Mouse (Mus musculus) liver, adult 2 months (tissue): ENCODE measurements at regions not wholly inside any gene's neighbourhood (a gene's known extent, or its start where the extent isn't known, plus 50 kb on each side); places are given as distances from the start of the nearest gene placed in this dataset.

Experiments
- CTCF ChIP-seq: fragments of 200-500 bp; IDR thresholded peaks from 2 replicates; pipeline ENCODE4 v1.5.1; 2011; ENCODE audit warnings: low read depth, low read length, control low read depth
- POLR2A ChIP-seq: fragments of 200-500 bp; IDR thresholded peaks from 2 replicates; pipeline ENCODE4 v1.6.1; 2011; ENCODE audit warnings: low read length, control low read depth; ENCODE audit not compliant: insufficient read depth; ENCODE audit errors: extremely low read depth

DNA sequence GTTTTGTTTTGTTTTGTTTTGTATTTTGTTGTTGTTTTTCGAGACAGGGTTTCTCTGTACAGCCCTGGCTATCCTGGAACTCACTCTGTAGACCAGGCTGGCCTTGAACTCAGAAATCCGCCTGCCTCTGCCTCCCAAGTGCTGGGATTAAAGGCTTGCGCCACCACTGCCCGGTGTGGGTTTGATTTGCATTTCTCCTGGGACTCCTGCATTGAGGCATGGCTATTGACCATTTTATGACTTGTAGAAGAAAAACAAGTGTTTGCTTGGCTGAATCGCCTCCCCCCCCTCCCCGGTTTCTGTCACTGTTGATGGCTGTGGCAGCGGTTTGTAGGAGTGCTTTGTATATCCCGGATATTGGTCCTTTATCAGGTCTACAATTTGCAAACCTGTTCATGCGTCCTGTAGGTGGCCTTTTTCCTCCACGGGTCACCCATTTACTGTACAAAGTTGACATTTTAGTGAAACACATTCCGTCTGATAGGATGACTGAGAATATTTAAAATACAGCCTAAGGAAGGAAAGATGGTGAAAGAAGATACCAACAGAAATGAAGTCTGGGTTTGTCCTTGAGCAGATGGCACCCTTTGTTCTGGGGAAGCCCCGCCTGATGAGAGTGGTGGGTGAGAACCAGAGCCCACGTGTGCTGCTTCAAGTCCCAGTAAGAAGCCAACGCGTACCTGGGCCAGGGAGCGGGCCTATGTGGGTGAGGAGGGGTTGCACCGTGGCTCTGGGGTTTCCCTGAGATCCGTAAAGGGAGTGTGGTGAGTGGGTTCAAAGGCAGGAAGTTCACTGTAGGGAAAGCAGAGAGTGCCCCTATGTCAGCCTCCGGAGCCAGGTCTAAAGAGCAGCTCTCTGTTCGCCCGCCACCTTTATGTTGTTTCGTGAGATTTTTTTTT lies 52.6 kb upstream of the Smndc1 start:
- TF ChIP-seq POLR2A (no peak), CTCF (no peak)
